Mouse (Mus musculus) cerebellum, postnatal 25 days (tissue): ENCODE results near the gene Acad8.

Experiments
- DNase-seq, 2 experiments: peaks; one replicate each; pipeline ENCODE4 v3.0.0; 2021; ENCODE audit warnings: mixed read lengths in 2 of 2

Acad8 gene

GRCm38 (mm10) chr9:26999461-27000395 lies at the start of gene Acad8, which contains the start of gene Thyn1:
TSS of gene Acad8 (minus strand) at chr9:26999566.
TSS of gene Thyn1 (plus strand) at chr9:26999710.
- DNase-seq = peak; percentile 92 to 97

- DNase-seq = no peak
Measured at GRCm38 (mm10) chr9:27043892-27044291, 44.5 kb upstream of the Acad8 start.

GRCm38 (mm10) chr9:27030763-27031100 lies 31.4 kb upstream of the Acad8 start:
- DNase-seq = no peak

- DNase-seq = peak; percentile 95 to 97
Measured at GRCm38 (mm10) chr9:27029828-27030762, 30.7 kb upstream of the Acad8 start, which contains the start of the genes Vps26b and Ncapd3. TSS of gene Vps26b (minus strand) at chr9:27030065. TSS of gene Ncapd3 (plus strand) at chr9:27030175.

GRCm38 (mm10) chr9:27029022-27029827 lies 29.9 kb upstream of the Acad8 start:
- DNase-seq = peak; percentile 66 to 74

GRCm38 (mm10) chr9:27026708-27027107 lies 27.3 kb upstream of the Acad8 start:
- DNase-seq = no peak

- DNase-seq = no peak
Measured at GRCm38 (mm10) chr9:27023681-27024080, 24.3 kb upstream of the Acad8 start.

GRCm38 (mm10) chr9:27018961-27019360 lies 19.6 kb upstream of the Acad8 start:
- DNase-seq = no peak

- DNase-seq = no peak
Measured at GRCm38 (mm10) chr9:27011572-27011971, 12.2 kb upstream of the Acad8 start.

GRCm38 (mm10) chr9:27009231-27009630 lies 9.9 kb upstream of the Acad8 start:
- DNase-seq = no peak

- DNase-seq = no peak
Measured at GRCm38 (mm10) chr9:27006866-27007265, 7.5 kb upstream of the Acad8 start.

- DNase-seq = no peak
Measured at GRCm38 (mm10) chr9:27005933-27006332, 6.6 kb upstream of the Acad8 start.

GRCm38 (mm10) chr9:27005231-27005630 lies 5.9 kb upstream of the Acad8 start:
- DNase-seq = no peak

- no peak for DNase-seq
Measured at GRCm38 (mm10) chr9:26998669-26999460, 501 bp downstream of the Acad8 start.

GRCm38 (mm10) chr9:26997501-26997900 lies 1.9 kb downstream of the Acad8 start:
- DNase-seq = no peak

GRCm38 (mm10) chr9:26997062-26997461 lies 2.3 kb downstream of the Acad8 start:
- DNase-seq = no peak

GRCm38 (mm10) chr9:26993900-26994299 lies 5.5 kb downstream of the Acad8 start:
- no peak for DNase-seq

GRCm38 (mm10) chr9:26993118-26993517 lies 6.2 kb downstream of the Acad8 start:
- DNase-seq = peak in 1 of 2 experiments; percentile 33

GRCm38 (mm10) chr9:26990181-26990580 lies 9.2 kb downstream of the Acad8 start:
- DNase-seq = no peak

- no peak for DNase-seq
Measured at GRCm38 (mm10) chr9:26985668-26986277, 13.6 kb downstream of the Acad8 start.

GRCm38 (mm10) chr9:26985090-26985613 lies 14.2 kb downstream of the Acad8 start:
- DNase-seq = no peak
